Mouse (Mus musculus) left cerebral cortex, postnatal 14 days (tissue): Measurements from ENCODE around the gene Usp34. TPM values are rescaled to one million over a fixed set of nuclear protein-coding genes. Genes with fewer than 3 reads are reported as not detected.
"Not testable (repeated sequence)": the region's sequence is repeated elsewhere in the genome, so short reads cannot be mapped to it uniquely, and the experiment has no call there.

Experiments
- DNase-seq, 2 experiments: peaks; one replicate each; pipeline ENCODE4 v3.0.0; 2021 to 2022; ENCODE audit warnings: low spot score in 2 of 2, mixed read lengths in 1 of 2
- intact Hi-C: fragments of 180-260 bp; cut with DNase I; formaldehyde crosslinking; loops from one replicate; pipeline ENCODE4 v1.15.1; 2025
- total RNA-seq, 2 experiments: library from RNA; stranded (reverse); gene quantifications; 2 replicates each; pipeline ENCODE4 v1.2.3; 2021

Gene Usp34
- total RNA-seq, 2 experiments from 2014 or later = 104 to 108 TPM

- intact Hi-C loops = no loop called here
- no peak for DNase-seq
Observed at GRCm38 (mm10) chr11:23329413-23329812, 22.7 kb downstream of the Usp34 start.

DNA sequence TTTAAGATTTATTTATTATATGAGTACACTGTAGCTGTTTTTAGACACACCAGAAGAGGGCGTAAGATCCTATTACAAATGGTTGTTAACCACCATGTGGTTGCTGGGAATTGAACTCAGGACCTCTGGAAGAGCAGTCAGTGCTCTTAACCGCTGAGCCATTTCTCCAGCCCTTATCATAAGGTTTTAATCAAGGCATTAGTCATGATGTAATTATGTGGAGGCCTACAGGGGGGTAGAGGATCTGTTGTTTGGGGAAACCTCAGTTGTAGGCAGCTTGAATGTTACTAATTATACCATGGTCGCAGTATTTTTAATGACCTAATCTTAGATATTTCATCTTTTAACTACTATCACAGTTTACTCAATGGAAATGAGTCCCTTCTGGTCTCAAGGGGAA, 25.4 kb downstream of the Usp34 start:
- DNase-seq = no peak
- intact Hi-C loops = no loop called here

GRCm38 (mm10) chr11:23335160-23335559, 28.5 kb downstream of the Usp34 start:
- intact Hi-C loops = no loop called here
- DNase-seq = no peak

DNA sequence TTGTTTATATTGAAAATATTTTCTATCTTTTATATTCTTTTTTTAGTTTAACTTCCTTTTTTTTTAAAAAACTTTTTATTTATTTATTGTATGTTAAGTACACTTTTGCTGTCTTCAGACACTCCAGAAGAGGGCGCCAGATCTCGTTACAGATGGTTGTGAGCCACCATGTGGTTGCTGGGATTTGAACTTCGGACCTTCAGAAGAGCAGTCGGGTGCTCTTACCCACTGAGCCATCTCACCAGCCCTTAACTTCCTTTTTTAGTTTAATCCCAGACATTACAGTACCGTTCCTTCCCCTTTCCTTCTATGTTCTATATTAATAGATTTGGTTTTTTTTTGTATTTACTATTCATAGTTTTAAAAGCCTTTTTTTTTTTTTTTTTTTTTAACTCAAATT, 50.5 kb downstream of the Usp34 start:
- intact Hi-C loops, DNase-seq: not testable (repeated sequence)

DNA sequence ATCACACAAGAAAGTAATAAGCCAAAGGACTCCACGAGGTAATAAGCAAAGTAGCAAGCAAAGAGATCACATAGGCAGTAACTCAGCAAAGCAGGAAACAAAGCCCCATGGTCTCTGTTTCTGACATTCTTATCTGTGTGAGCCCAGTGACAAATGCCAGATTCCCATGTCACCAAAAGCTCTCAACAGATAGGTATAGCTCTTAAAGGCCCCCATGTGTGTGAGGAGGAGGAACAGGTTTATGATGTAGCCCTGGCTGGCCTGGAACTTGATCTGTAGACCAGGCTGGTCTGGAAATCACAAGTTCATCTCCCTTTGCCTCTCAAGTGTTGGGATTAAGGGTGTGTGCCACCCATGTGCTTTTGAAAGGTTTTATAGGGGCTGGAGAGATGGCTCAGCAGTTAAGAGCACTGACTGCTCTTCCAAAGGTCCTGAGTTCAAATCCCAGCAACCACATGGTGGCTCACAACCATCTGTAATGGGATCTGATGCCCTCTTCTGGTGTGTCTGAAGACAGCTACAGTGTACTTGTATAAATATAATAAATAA, 53.1 kb downstream of the Usp34 start:
- intact Hi-C loops, DNase-seq: not testable (repeated sequence)

- DNase-seq = no peak
- intact Hi-C loops = no loop called here
Observed at GRCm38 (mm10) chr11:23362305-23362704, 55.6 kb downstream of the Usp34 start.

DNA sequence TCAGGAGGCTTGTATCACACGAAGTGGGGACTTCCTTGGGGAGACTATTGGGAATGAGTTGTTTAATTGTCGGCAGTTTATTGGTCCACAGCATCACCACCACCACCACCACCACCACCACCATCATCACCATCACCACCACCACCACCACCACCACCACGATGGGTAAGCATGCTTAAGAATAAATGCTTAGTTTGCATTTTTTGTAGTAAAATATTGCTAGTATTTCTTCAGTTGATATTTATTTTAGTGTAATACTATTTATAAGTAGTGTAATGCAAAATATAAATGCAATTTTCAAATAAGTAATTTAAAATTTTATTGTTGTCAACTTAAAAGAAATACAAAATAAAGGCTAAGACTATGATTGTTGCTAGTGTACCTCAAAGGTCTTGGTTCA, 57.7 kb downstream of the Usp34 start:
- no peak for DNase-seq
- intact Hi-C loops = no loop called here

DNA sequence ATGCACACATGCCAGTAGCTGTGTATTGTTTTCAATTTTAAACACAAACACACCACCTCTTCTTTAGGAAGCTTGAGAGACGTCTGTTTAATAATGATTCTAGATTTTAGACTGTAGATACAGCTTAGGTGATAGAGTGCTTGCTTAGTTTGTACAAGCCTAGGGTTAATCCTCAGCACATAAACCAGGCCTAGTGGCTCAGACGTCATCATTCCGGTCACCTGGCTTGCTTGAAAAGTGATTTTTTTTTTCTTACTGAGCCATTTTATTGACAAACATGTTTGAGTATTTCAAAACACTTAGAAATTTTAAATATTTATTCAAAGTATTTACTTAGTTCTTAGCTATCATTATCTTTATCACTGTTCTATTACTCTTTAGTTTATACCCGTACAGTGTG, 65.3 kb downstream of the Usp34 start:
- DNase-seq = no peak

GRCm38 (mm10) chr11:23372490-23372889, 65.8 kb downstream of the Usp34 start:
- intact Hi-C loops = no loop called here
- DNase-seq = no peak

More for the DNA sequence above, 65.3 kb downstream of the Usp34 start:
- intact Hi-C loops = no loop called here

- intact Hi-C loops = no loop called here
Observed at GRCm38 (mm10) chr11:23380055-23380454, 73.4 kb downstream of the Usp34 start.

GRCm38 (mm10) chr11:23380595-23380994, 73.9 kb downstream of the Usp34 start:
- DNase-seq = no peak
- intact Hi-C loops = no loop called here

More at GRCm38 (mm10) chr11:23380055-23380454, 73.4 kb downstream of the Usp34 start:
- no peak for DNase-seq

- intact Hi-C loops = no loop called here
- DNase-seq = no peak
Observed at GRCm38 (mm10) chr11:23382787-23383186, 76.1 kb downstream of the Usp34 start.

DNA sequence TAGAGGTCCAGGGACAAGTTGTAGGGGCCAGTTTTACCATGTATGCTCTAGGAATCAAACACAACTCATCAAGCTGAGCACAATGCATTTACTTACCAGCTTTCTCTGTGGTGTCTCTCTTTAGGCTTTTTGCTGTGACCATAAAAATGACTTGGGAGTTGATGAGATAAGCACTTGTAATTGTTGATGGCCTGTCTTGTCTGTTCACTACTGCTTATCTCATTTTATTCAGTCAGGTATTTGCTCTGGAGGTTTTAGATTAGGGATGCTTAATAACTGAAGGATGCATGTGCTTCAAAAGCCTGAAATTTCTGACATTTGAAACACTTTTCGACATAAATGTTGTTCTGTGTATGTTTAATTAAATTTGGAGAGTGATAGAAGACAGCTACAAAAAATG, 83.0 kb downstream of the Usp34 start:
- no peak for DNase-seq
- intact Hi-C loops = no loop called here

DNA sequence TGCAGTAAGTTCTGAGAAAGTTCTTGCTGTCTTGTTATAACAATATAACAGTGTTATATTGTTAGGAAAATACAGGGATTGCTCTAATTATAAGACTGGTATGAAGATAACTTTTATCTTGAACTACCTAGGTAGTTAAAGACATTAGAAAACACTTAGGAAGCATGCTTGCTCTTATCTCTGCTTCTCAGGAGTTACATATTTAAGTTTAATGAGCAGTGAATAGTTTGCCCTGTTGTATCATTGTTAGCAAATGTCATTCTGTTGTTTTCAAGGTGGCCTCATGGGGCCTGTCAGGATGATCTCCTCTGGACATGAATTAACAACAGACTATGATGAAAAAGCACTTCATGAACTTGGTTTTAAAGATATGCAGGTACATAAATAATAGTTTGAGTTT, 85.9 kb downstream of the Usp34 start:
- no peak for DNase-seq
- intact Hi-C loops = no loop called here

GRCm38 (mm10) chr11:23396608-23397007, 89.9 kb downstream of the Usp34 start:
- no peak for DNase-seq
- intact Hi-C loops = no loop called here

- intact Hi-C loops = no loop called here
- DNase-seq = no peak
Observed at GRCm38 (mm10) chr11:23400978-23401776, 94.5 kb downstream of the Usp34 start.

GRCm38 (mm10) chr11:23428301-23428700, 121.6 kb downstream of the Usp34 start:
- intact Hi-C loops = no loop called here
- no peak for DNase-seq

GRCm38 (mm10) chr11:23430013-23430412, 123.3 kb downstream of the Usp34 start:
- intact Hi-C loops = no loop called here
- no peak for DNase-seq

DNA sequence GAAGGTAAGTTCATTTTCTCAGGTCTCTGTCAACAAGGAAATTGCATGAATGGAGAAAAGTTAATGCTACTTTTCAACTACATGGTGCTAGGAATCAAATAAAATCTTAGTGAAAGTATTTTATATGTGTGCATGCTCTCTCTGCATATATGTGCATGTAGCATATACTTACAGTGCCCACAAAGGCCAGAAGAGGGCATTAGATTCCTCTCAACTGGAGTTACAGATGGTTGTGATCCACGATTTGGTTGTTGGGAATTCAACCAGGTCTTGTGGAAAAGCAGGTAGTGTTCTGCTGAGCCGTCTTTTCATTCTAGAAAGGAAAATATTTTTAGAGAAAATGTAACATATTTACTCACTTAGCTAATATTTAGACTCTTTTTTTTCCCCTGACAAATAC, 129.4 kb downstream of the Usp34 start:
- DNase-seq = no peak

GRCm38 (mm10) chr11:23465862-23466261, 159.2 kb downstream of the Usp34 start:
- DNase-seq, intact Hi-C loops: not testable (repeated sequence)

More for the DNA sequence above, 129.4 kb downstream of the Usp34 start:
- intact Hi-C loops = no loop called here

GRCm38 (mm10) chr11:23489955-23490354, 183.3 kb downstream of the Usp34 start:
- intact Hi-C loops = no loop called here
- no peak for DNase-seq
